Mouse (Mus musculus) liver, embryonic 11.5 days (tissue): ENCODE data around the gene Primpol. TPM values are rescaled to one million over a fixed set of nuclear protein-coding genes. Genes with fewer than 3 reads are reported as not detected.

Source experiments
- ATAC-seq: fragments of 200-750 bp; cut with Nextera tagmentation; replicated peaks from 2 replicates; pipeline ENCODE4 v1.8.0; 2017; ENCODE audit warnings: moderate number of reproducible peaks, mild to moderate bottlenecking, moderate TSS enrichment, moderate library complexity; ENCODE audit not compliant: low FRiP score
- DNase-seq: peaks from one replicate; pipeline ENCODE4 v3.0.0-alpha.2; 2017; ENCODE audit warnings: low spot score
- H3K27ac ChIP-seq: fragments of 300-500 bp; sonication (generic); 2 replicates; pipeline ENCODE4 v1.5.1; 2014; ENCODE audit warnings: mild to moderate bottlenecking, low read depth, low read length, control low read depth
- H3K27me3 ChIP-seq: fragments of 300-500 bp; sonication (generic); replicated peaks from 2 replicates; pipeline ENCODE4 v1.6.1; 2014; ENCODE audit warnings: low read length, mixed read lengths; ENCODE audit not compliant: control insufficient read depth, insufficient read depth
- H3K36me3 ChIP-seq: fragments of 300-500 bp; sonication (generic); 2 replicates; pipeline ENCODE4 v1.6.1; 2014; ENCODE audit warnings: mild to moderate bottlenecking, low read length, moderate library complexity, mixed read lengths; ENCODE audit not compliant: control insufficient read depth, insufficient read depth
- H3K4me1 ChIP-seq: fragments of 300-500 bp; sonication (generic); replicated peaks from 2 replicates; pipeline ENCODE4 v1.6.1; 2014; ENCODE audit warnings: low read length, mixed read lengths; ENCODE audit not compliant: control insufficient read depth, insufficient read depth
- H3K4me2 ChIP-seq: fragments of 300-500 bp; sonication (generic); 2 replicates; pipeline ENCODE4 v1.6.1; 2014; ENCODE audit warnings: mild to moderate bottlenecking, control low read depth, moderate library complexity
- H3K4me3 ChIP-seq: fragments of 300-500 bp; sonication (generic); 2 replicates; pipeline ENCODE4 v1.5.1; 2014; ENCODE audit warnings: low read depth, low read length, control low read depth
- H3K9ac ChIP-seq: fragments of 300-500 bp; sonication (generic); 2 replicates; pipeline ENCODE4 v1.6.1; 2014; ENCODE audit warnings: low read depth, low read length, control low read depth
- H3K9me3 ChIP-seq: fragments of 300-500 bp; sonication (generic); 2 replicates; pipeline ENCODE4 v1.6.1; 2016; ENCODE audit warnings: low read length, inconsistent platforms, mixed read lengths; ENCODE audit not compliant: control insufficient read depth
- WGBS: fragments of 180-500 bp; shearing (Covaris S2); extraction: QIAGEN DNeasy Blood & Tissue Kit; methylation state at CpG from one replicate; pipeline ENCODE4 v1.1.7; 2014; 5-methylcytosine and 5-hydroxymethylcytosine counted together
- polyA plus RNA-seq: library from polyadenylated mRNA; unstranded; fragments of >200 nt; fragmentation: Nextera tagmentation; extraction: Ambion mirVana; gene quantifications from 2 replicates; pipeline ENCODE4 v1.2.1, GENCODE M21; 2014

Gene Primpol
- polyA plus RNA-seq, 1 experiment from 2014 or later: 16.4 TPM

GRCm38 (mm10) chr8:46615936-46616335 lies 1.1 kb downstream of the Primpol start:
- H3K9ac ChIP-seq: peak overlapping the region; percentile 77
- H3K4me3 ChIP-seq: peak overlapping the region; percentile 70
- H3K4me1 ChIP-seq: peaks cover 8% of the 10 kb centered on the region

GRCm38 (mm10) chr8:46613377-46613776 lies 3.6 kb downstream of the Primpol start:
- Histone ChIP-seq H3K27ac (no peak overlapping the region), H3K4me3 (no peak overlapping the region), H3K9me3 (no peaks in the 10 kb centered on the region), H3K27me3 (no peaks in the 10 kb centered on the region), H3K9ac (no peak overlapping the region), H3K36me3 (no peaks in the 10 kb centered on the region), H3K4me1 (peaks cover 4% of the 10 kb centered on the region; the same call in 1 of the 2 replicates), H3K4me2 (no peak overlapping the region)
- ATAC-seq (no peak), DNase-seq (no peak)
- 75% methylated on average over 4 of the region's 4 CpGs for WGBS

More at GRCm38 (mm10) chr8:46615936-46616335, 1.1 kb downstream of the Primpol start:
- no peaks in the 10 kb centered on the region for H3K36me3 ChIP-seq
- H3K9me3 ChIP-seq: no peaks in the 10 kb centered on the region
- peak overlapping the region; percentile 93 for H3K27ac ChIP-seq
- WGBS: 32% methylated on average over 8 of the region's 8 CpGs
- H3K27me3 ChIP-seq: no peaks in the 10 kb centered on the region
- peak overlapping the region; percentile 81 for H3K4me2 ChIP-seq
- DNase-seq (no peak), ATAC-seq (no peak)

- Histone ChIP-seq H3K4me3 (no peak overlapping the region), H3K27me3 (no peaks in the 10 kb centered on the region), H3K36me3 (no peaks in the 10 kb centered on the region), H3K9ac (no peak overlapping the region), H3K4me1 (peaks cover 4% of the 10 kb centered on the region; the same call in 1 of the 2 replicates), H3K4me2 (no peak overlapping the region), H3K9me3 (no peaks in the 10 kb centered on the region), H3K27ac (no peak overlapping the region)
- DNase-seq (no peak), ATAC-seq (no peak)
- 87% methylated on average over 4 of the region's 4 CpGs for WGBS
Measured at GRCm38 (mm10) chr8:46612913-46613312, 4.1 kb downstream of the Primpol start.

GRCm38 (mm10) chr8:46611557-46611956 lies 5.5 kb downstream of the Primpol start:
- Histone ChIP-seq H3K4me1 (peaks cover 4% of the 10 kb centered on the region; the same call in 1 of the 2 replicates), H3K27ac (no peak overlapping the region), H3K36me3 (no peaks in the 10 kb centered on the region), H3K4me3 (no peak overlapping the region), H3K9ac (no peak overlapping the region), H3K4me2 (no peak overlapping the region), H3K27me3 (no peaks in the 10 kb centered on the region), H3K9me3 (no peaks in the 10 kb centered on the region)
- DNase-seq: no peak
- no peak for ATAC-seq
- WGBS: 81% methylated on average over 8 of the region's 8 CpGs

GRCm38 (mm10) chr8:46606930-46607329 lies 10.1 kb downstream of the Primpol start:
- no peaks in the 10 kb centered on the region for H3K4me1 ChIP-seq
- H3K9me3 ChIP-seq: no peaks in the 10 kb centered on the region
- H3K27me3 ChIP-seq: no peaks in the 10 kb centered on the region
- ATAC-seq (no peak), DNase-seq (no peak)
- no peaks in the 10 kb centered on the region; the same call in 1 of the 2 replicates for H3K36me3 ChIP-seq
- H3K4me3 ChIP-seq: no peak overlapping the region
- no peak overlapping the region for H3K9ac ChIP-seq
- H3K4me2 ChIP-seq: no peak overlapping the region
- H3K27ac ChIP-seq: no peak overlapping the region
- WGBS: 87% methylated on average over 1 of the region's 1 CpGs

- Histone ChIP-seq H3K9ac (no peak overlapping the region), H3K27me3 (no peaks in the 10 kb centered on the region), H3K4me1 (peaks cover 14% of the 10 kb centered on the region), H3K9me3 (no peaks in the 10 kb centered on the region), H3K4me3 (no peak overlapping the region), H3K4me2 (no peak overlapping the region), H3K36me3 (no peaks in the 10 kb centered on the region; the same call in 1 of the 2 replicates), H3K27ac (no peak overlapping the region)
- 87% methylated on average over 5 of the region's 5 CpGs for WGBS
- no peak for ATAC-seq
- no peak for DNase-seq
Measured at GRCm38 (mm10) chr8:46603587-46603986, 13.4 kb downstream of the Primpol start.

- H3K27me3 ChIP-seq: no peaks in the 10 kb centered on the region
- no peak overlapping the region for H3K27ac ChIP-seq
- WGBS: 55% methylated on average over 10 of the region's 10 CpGs
- no peaks in the 10 kb centered on the region; the same call in 1 of the 2 replicates for H3K36me3 ChIP-seq
- DNase-seq: no peak
- peaks cover 25% of the 10 kb centered on the region for H3K4me1 ChIP-seq
- no peaks in the 10 kb centered on the region for H3K9me3 ChIP-seq
- H3K4me2 ChIP-seq: no peak overlapping the region
- no peak for ATAC-seq
- no peak overlapping the region for H3K4me3 ChIP-seq
- H3K9ac ChIP-seq: no peak overlapping the region
Measured at GRCm38 (mm10) chr8:46600959-46601707, 15.9 kb downstream of the Primpol start.

GRCm38 (mm10) chr8:46599314-46599904 lies 17.6 kb downstream of the Primpol start:
- 58% methylated on average over 7 of the region's 7 CpGs for WGBS
- ATAC-seq (peak; percentile 61), DNase-seq (no peak)
- peak overlapping the region; percentile 52; the same call in 1 of the 2 replicates for H3K27ac ChIP-seq
- peak overlapping the region; percentile 35 for H3K4me2 ChIP-seq
- H3K9me3 ChIP-seq: no peaks in the 10 kb centered on the region
- H3K27me3 ChIP-seq: no peaks in the 10 kb centered on the region
- H3K4me3 ChIP-seq: no peak overlapping the region
- no peak overlapping the region for H3K9ac ChIP-seq
- H3K4me1 ChIP-seq: peaks cover 32% of the 10 kb centered on the region
- H3K36me3 ChIP-seq: no peaks in the 10 kb centered on the region; the same call in 1 of the 2 replicates
